ENCODE assay signal across 11 mouse cellular contexts in genomic region chr7:128412071-128412833, GRCm38 (mm10). TPM values are rescaled to one million over a fixed set of nuclear protein-coding genes. Genes with fewer than 3 reads are reported as not detected.
A peak's percentile ranks its signal among the peaks of the same experiment; 100 is the strongest.
DNase-seq lines count a peak whose midpoint lies in the region; ATAC-seq and TF ChIP-seq lines count a peak whose summit lies in the region.
"Had no signal": no experiment of that assay in that cellular context is flagged by ENCODE, and none has a peak within 500 bp of the region (broad histone marks: within the 10 kb centered on the region; RNA-seq: fewer than 3 reads in every experiment).

No protein-coding gene starts in this region.

- no peak for ATAC-seq in G1E (ENCODE audit: extremely low read depth, insufficient number of reproducible peaks, low FRiP score, poor library complexity, severe bottlenecking)
- ATAC-seq in liver, embryonic 14.5 days (ENCODE audit: insufficient read depth) = no peak
- no peak for ATAC-seq in midbrain, embryonic 15.5 days (replicated peaks)
- ATAC-seq in monocyte, adult 5-6 weeks (replicated peaks; ENCODE audit: insufficient number of reproducible peaks, low FRiP score, low TSS enrichment, poor library complexity, severe bottlenecking) = no peak

- no peak for TF ChIP-seq CTCF in G1E (IDR thresholded peaks at IDR 0.05; ENCODE audit: low read depth, low read length)
- no peak for TF ChIP-seq CTCF in liver, embryonic 14.5 days (IDR thresholded peaks at IDR 0.05; ENCODE audit: low read depth)

- no peak overlapping the region for H3K27ac ChIP-seq in liver, embryonic 14.5 days
- H3K27ac ChIP-seq in macrophage = peak overlapping the region; percentile 45
- H3K27ac ChIP-seq in midbrain, embryonic 15.5 days = no peak overlapping the region
- H3K27ac ChIP-seq: hindbrain, embryonic 12.5 days; midbrain, embryonic 12.5 days had no signal

- H3K4me2 ChIP-seq in liver, embryonic 14.5 days (ENCODE audit: low read depth) = 0 out of 2 replicates have a peak overlapping the region, but pooled peaks have one; percentile 16
- no peak overlapping the region for H3K4me2 ChIP-seq in midbrain, embryonic 15.5 days
- H3K4me2 ChIP-seq: hindbrain, embryonic 12.5 days; midbrain, embryonic 12.5 days had no signal

- H3K36me3 ChIP-seq in G1E (replicated peaks) = peaks cover 72% of the 10 kb centered on the region
- H3K36me3 ChIP-seq in liver, embryonic 14.5 days (replicated peaks; ENCODE audit: control insufficient read depth, insufficient read depth, low read depth) = no peaks in the 10 kb centered on the region
- no peaks in the 10 kb centered on the region for H3K36me3 ChIP-seq in macrophage (ENCODE audit: inconsistent target)
- no peaks in the 10 kb centered on the region for H3K36me3 ChIP-seq in midbrain, embryonic 15.5 days (replicated peaks)
- H3K36me3 ChIP-seq: hindbrain, embryonic 12.5 days; midbrain, embryonic 12.5 days had no signal

- H3K9me3 ChIP-seq in G1E (replicated peaks) = no peaks in the 10 kb centered on the region
- H3K9me3 ChIP-seq in liver, embryonic 14.5 days (ENCODE audit: control insufficient read depth, low read length) = no peaks in the 10 kb centered on the region
- H3K9me3 ChIP-seq in midbrain, embryonic 15.5 days = no peaks in the 10 kb centered on the region

- H3K4me3 ChIP-seq in G1E (ENCODE audit: low read depth, low read length) = peak overlapping the region; percentile 58; the same call in 1 of the 2 replicates
- H3K4me3 ChIP-seq in liver, embryonic 14.5 days (ENCODE audit: insufficient read depth in 1 of 2, low read depth in 2 of 2, low read length in 2 of 2) = no peak overlapping the region
- no peak overlapping the region for H3K4me3 ChIP-seq in macrophage (ENCODE audit: inconsistent target)
- H3K4me3 ChIP-seq in midbrain, embryonic 15.5 days = no peak overlapping the region
- H3K4me3 ChIP-seq: hindbrain, embryonic 12.5 days; midbrain, embryonic 12.5 days had no signal

- 35% methylated on average over 10 of the region's 10 CpGs for WGBS in liver, embryonic 14.5 days (ENCODE audit: insufficient replicate concordance)
- 27% methylated on average over 6 of the region's 10 CpGs for WGBS in macrophage (ENCODE audit: missing documents)
- 62% methylated on average over 10 of the region's 10 CpGs for WGBS in midbrain, embryonic 15.5 days

- TF ChIP-seq EP300 in liver, embryonic 14.5 days (IDR thresholded peaks at IDR 0.05; ENCODE audit: low read depth) = no peak

- peaks cover 98% of the 10 kb centered on the region for H3K79me2 ChIP-seq in macrophage (ENCODE audit: inconsistent target)

- peaks cover 77% of the 10 kb centered on the region for H3K4me1 ChIP-seq in G1E (ENCODE audit: insufficient read depth, low read depth, low read length)
- H3K4me1 ChIP-seq in liver, embryonic 14.5 days (replicated peaks; ENCODE audit: control insufficient read depth in 2 of 2, insufficient read depth in 2 of 2, low read length in 1 of 2) = peaks cover 28 to 50% of the 10 kb centered on the region in 2 experiments
- peaks cover 7% of the 10 kb centered on the region for H3K4me1 ChIP-seq in midbrain, embryonic 15.5 days

- no peak overlapping the region for H3K9ac ChIP-seq in liver, embryonic 14.5 days (replicated peaks)
- no peak overlapping the region for H3K9ac ChIP-seq in midbrain, embryonic 15.5 days
- H3K9ac ChIP-seq: hindbrain, embryonic 12.5 days; midbrain, embryonic 12.5 days had no signal

- peak; percentile 6 for DNase-seq in heart, adult 8-10 months (ENCODE audit: low spot score)
- DNase-seq in heart, adult 9 months (ENCODE audit: low spot score in 2 of 2) = no peak
- DNase-seq in G1E (ENCODE audit: low spot score) = no peak
- DNase-seq in liver, embryonic 14.5 days (ENCODE audit: low read depth in 3 of 3, low spot score in 3 of 3) = no peak
- DNase-seq in c-Kit-positive CD71-positive TER-119-positive erythroid progenitor cells, embryonic 14.5 days (ENCODE audit: low spot score) = no peak
- DNase-seq: B cell, adult 2 months had no signal

- H3K27me3 ChIP-seq in G1E (ENCODE audit: insufficient read depth, low read length) = no peaks in the 10 kb centered on the region
- H3K27me3 ChIP-seq in liver, embryonic 14.5 days (ENCODE audit: control insufficient read depth, insufficient read depth, low read length) = no peaks in the 10 kb centered on the region; the same call in 1 of the 2 replicates
- peaks cover 15% of the 10 kb centered on the region; the same call in 1 of the 2 replicates for H3K27me3 ChIP-seq in midbrain, embryonic 15.5 days (replicated peaks)

RNA-seq across cellular contexts. Expression of gene Rgs10, which starts 6.3 kb away (rescaled TPM):
- total RNA-seq in heart, adult 8-10 months (2022) = 10 to 100 TPM in 1 of 4 experiments, 1 to 10 TPM in 3; 6.9 to 11.3 (median 9.2) TPM
- total RNA-seq in G1E (2014; fragmentation: Nextera tagmentation) (156 and 172 TPM in 2 replicates), G1E (2017) (121 and 126 TPM in 2 replicates)
- polyA plus RNA-seq in G1E (2012) (133 and 183 TPM in 2 replicates), macrophage (2018) (269 to 404 TPM (median 315 TPM) in 3 replicates)
- polyA plus RNA-seq in liver, embryonic 14.5 days (2012; rRNA removed) = 24.4 and 36.3 TPM in 2 replicates
- polyA plus RNA-seq in liver, embryonic 14.5 days (2014; fragmentation: Nextera tagmentation; extraction: Ambion mirVana) = 45.8 and 53.0 TPM in 2 replicates
- total RNA-seq in macrophage (2018; cell fraction: chromatin; rRNA removed) = 100 to 1,000 TPM in 5 of 26 experiments, 10 to 100 TPM in 21; 21.3 to 162 (median 50.2) TPM
- total RNA-seq in macrophage (2018; cell fraction: cytosol; rRNA removed) = 100 to 1,000 TPM; 149 to 501 (median 221) TPM
- total RNA-seq in macrophage (2018; cell fraction: nucleus; rRNA removed) = 100 to 1,000 TPM in 3 of 26 experiments, 10 to 100 TPM in 23; 24.5 to 128 (median 54.6) TPM
- 43.0 and 50.4 TPM in 2 replicates for polyA plus RNA-seq in midbrain, embryonic 15.5 days (2015; fragmentation: Nextera tagmentation; extraction: Ambion mirVana)
- total RNA-seq in monocyte, adult 5-6 weeks (2017) = 46.9 to 71.7 TPM (median 48.9 TPM) in 3 replicates

RNA-seq across cellular contexts. Expression of gene Tial1, which starts 49.3 kb away (rescaled TPM):
- 10 to 100 TPM; 41.9 to 46.8 (median 44.8) TPM for total RNA-seq in heart, adult 8-10 months (2022)
- 139 and 151 TPM in 2 replicates for total RNA-seq in G1E (2014; fragmentation: Nextera tagmentation)
- 48.2 and 59.7 TPM in 2 replicates for total RNA-seq in G1E (2017)
- polyA plus RNA-seq in G1E (2012) = 51.5 and 70.7 TPM in 2 replicates
- 32.7 and 55.3 TPM in 2 replicates for polyA plus RNA-seq in liver, embryonic 14.5 days (2012; rRNA removed)
- 15.2 and 15.5 TPM in 2 replicates for polyA plus RNA-seq in liver, embryonic 14.5 days (2014; fragmentation: Nextera tagmentation; extraction: Ambion mirVana)
- 100 to 1,000 TPM; 134 to 314 (median 197) TPM for total RNA-seq in macrophage (2018; cell fraction: chromatin; rRNA removed)
- 10 to 100 TPM; 33.4 to 56.3 (median 43.4) TPM for total RNA-seq in macrophage (2018; cell fraction: cytosol; rRNA removed)
- 100 to 1,000 TPM in 15 of 26 experiments, 10 to 100 TPM in 11; 55.8 to 208 (median 138) TPM for total RNA-seq in macrophage (2018; cell fraction: nucleus; rRNA removed)
- 52.9 to 67.1 TPM (median 56.1 TPM) in 3 replicates for polyA plus RNA-seq in macrophage (2018)
- polyA plus RNA-seq in midbrain, embryonic 15.5 days (2015; fragmentation: Nextera tagmentation; extraction: Ambion mirVana) = 25.3 and 32.2 TPM in 2 replicates
- total RNA-seq in monocyte, adult 5-6 weeks (2017) = 63.4 to 120 TPM (median 63.6 TPM) in 3 replicates
